Mouse (Mus musculus) midbrain, embryonic 10.5 days (tissue): ENCODE data around the gene Olfr1471. TPM values are rescaled to one million over a fixed set of nuclear protein-coding genes. Genes with fewer than 3 reads are reported as not detected.
"Not testable (repeated sequence)": the region's sequence is repeated elsewhere in the genome, so short reads cannot be mapped to it uniquely, and the experiment has no call there.

Source experiments
- DNase-seq: peaks from one replicate; pipeline ENCODE4 v3.0.0-alpha.2; 2017; ENCODE audit warnings: low spot score
- H3K27ac ChIP-seq: fragments of 300-500 bp; sonication (generic); replicated peaks from 2 replicates; pipeline ENCODE4 v1.5.1; 2016; ENCODE audit warnings: mild to moderate bottlenecking
- H3K27me3 ChIP-seq: fragments of 300-500 bp; sonication (generic); 2 replicates; pipeline ENCODE4 v1.6.1; 2016; ENCODE audit warnings: low read depth, mild to moderate bottlenecking; ENCODE audit not compliant: poor library complexity, severe bottlenecking
- H3K36me3 ChIP-seq: fragments of 300-500 bp; sonication (generic); 2 replicates; pipeline ENCODE4 v1.6.1; 2016; ENCODE audit warnings: mild to moderate bottlenecking, moderate library complexity
- H3K4me1 ChIP-seq: fragments of 300-500 bp; sonication (generic); 2 replicates; pipeline ENCODE4 v1.6.1; 2016
- H3K4me3 ChIP-seq: fragments of 300-500 bp; sonication (generic); 2 replicates; pipeline ENCODE4 v1.5.1; 2016; ENCODE audit warnings: mild to moderate bottlenecking, moderate library complexity
- H3K9me3 ChIP-seq: fragments of 300-500 bp; sonication (generic); replicated peaks from 2 replicates; pipeline ENCODE4 v1.6.1; 2016; ENCODE audit warnings: mild to moderate bottlenecking
- WGBS: fragments of 180-500 bp; shearing (Covaris S2); methylation state at CpG from one replicate; pipeline ENCODE4 v1.1.7; 2016; 5-methylcytosine and 5-hydroxymethylcytosine counted together
- polyA plus RNA-seq: library from polyadenylated mRNA; unstranded; fragments of >200 nt; fragmentation: Nextera tagmentation; extraction: Ambion mirVana; gene quantifications from 2 replicates; pipeline ENCODE4 v1.2.1, GENCODE M21; 2016

Olfr1471 gene
- not detected in 2 replicates for polyA plus RNA-seq

DNA sequence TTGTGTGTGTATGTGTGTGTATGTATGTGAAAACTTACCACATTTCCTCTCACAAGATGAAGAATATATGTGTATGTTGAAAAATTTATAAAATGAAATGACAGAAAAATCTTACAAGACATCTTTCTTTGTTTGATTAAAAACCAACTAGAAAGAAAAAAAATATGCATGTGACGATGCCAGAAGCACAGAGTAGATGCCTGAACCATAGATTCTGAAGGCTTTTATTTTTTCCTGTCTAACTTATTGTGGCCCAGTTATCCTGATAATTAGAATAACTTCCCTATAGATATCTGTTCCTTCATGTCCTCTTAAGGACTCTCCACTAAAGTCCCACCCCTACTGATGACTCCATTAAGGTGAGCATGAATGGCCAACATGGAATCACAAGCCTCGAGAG is at the start of gene Olfr1471:
Olfr1471 (plus strand) TSS at position 301 of the 400 bp plus-strand sequence.
- not testable (repeated sequence) for H3K4me1 ChIP-seq, DNase-seq, H3K27ac ChIP-seq, H3K4me3 ChIP-seq, H3K36me3 ChIP-seq, H3K27me3 ChIP-seq
- peaks cover 19% of the 10 kb centered on the region for H3K9me3 ChIP-seq
- 74% methylated on average over 2 of the region's 2 CpGs for WGBS

DNA sequence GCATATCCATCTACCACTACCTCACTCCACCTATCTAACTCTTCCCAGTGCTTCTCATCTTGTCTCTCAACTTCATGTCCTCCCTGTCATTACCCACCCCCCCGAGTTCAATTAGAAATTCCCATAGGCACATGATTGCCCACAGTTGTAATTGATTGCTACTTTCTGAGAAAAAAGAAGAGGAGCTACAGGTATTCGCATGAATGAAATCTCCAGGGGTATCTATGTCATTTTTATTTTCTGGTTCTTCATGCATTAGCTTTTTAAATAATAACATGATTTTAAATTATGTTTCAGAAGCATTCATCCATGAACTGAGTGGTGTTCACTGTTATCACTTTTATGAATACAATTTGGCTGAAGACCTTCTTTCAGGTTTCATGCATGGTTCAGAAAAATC is 35.7 kb upstream of the Olfr1471 start, which contains the start of gene Olfr1469:
Olfr1469 (plus strand) TSS at position 301 of the 400 bp plus-strand sequence.
- Histone ChIP-seq H3K4me3 (no peak within 1 kb of the TSS), H3K27ac (no peak within 1 kb of the TSS), H3K4me1 (no peaks in the 10 kb centered on the region), H3K27me3 (no peaks in the 10 kb centered on the region), H3K36me3 (no peaks in the 10 kb centered on the region), H3K9me3 (peaks cover 13% of the 10 kb centered on the region)
- DNase-seq: no peak
- WGBS: 94% methylated on average over 2 of the region's 2 CpGs

DNA sequence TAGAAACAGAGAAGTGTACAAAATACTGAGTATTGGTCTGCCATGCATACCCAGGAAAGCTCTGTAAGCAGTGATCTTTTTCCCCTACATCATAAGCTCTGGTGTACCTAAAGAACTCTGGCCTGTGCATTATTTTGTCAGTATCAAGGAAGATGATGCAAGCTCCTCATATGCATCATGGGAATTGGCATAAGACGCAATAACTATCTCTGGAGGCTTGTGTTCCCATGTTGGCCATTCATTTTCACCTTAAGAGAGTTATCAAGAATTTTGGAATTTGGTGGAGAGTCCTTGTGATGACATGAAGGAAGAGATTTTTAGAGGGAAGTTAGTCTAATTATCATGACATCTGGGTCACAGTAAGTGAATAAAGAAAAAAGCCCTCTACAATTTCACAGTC is 12.8 kb downstream of the Olfr1471 start, which contains the start of gene Olfr1472:
Olfr1472 (minus strand) TSS at position 101 of the 400 bp plus-strand sequence.
- 82% methylated on average over 1 of the region's 1 CpGs for WGBS
- H3K36me3 ChIP-seq: no peaks in the 10 kb centered on the region
- no peaks in the 10 kb centered on the region for H3K4me1 ChIP-seq
- H3K27ac ChIP-seq: no peak within 1 kb of the TSS
- H3K27me3 ChIP-seq: no peaks in the 10 kb centered on the region
- H3K4me3 ChIP-seq: no peak within 1 kb of the TSS
- peaks cover 39% of the 10 kb centered on the region for H3K9me3 ChIP-seq
- DNase-seq: no peak

DNA sequence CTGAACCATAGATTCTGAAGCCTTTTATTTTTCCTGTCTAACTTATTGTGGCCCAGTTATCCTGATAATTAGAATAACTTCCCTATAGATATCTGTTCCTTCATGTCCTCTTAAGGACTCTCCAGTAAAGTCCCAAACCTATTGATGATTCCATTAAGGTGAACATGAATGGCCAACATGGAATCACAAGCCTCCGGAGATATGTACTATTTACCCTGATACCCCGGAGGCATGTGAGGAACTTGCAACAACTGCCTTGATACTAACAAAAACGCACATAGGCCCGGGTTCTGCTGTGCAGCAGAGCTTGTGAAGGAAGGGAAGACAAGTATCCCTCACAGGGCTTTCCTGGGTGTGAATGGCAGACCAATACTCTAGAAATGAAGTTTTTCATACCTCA is 26.1 kb downstream of the Olfr1471 start, which contains the start of gene Olfr1474:
Olfr1474 (plus strand) TSS at position 301 of the 400 bp plus-strand sequence.
- 82% methylated on average over 4 of the region's 4 CpGs for WGBS
- not testable (repeated sequence) for H3K27me3 ChIP-seq, H3K4me1 ChIP-seq

DNA sequence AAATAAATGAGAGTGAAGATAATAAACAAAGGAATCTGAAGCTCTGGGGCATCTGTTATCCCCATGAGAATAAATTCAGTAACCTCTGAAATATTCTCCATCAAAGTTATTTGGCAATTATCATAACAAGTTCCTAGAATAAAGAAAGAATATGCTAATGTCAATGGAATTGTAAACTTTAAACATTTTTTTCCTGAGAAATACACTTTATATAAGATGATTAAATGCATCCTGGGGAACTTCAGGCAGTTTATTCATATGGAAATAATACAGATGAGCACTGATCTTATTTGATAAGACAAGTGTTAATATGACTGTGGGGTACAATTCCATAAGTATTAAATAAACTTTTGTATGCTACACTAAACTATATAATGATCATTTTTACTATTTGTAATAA is 36.9 kb downstream of the Olfr1471 start, which contains the start of gene Olfr1475:
Olfr1475 (minus strand) TSS at position 101 of the 400 bp plus-strand sequence.
- Histone ChIP-seq H3K27ac (no peak within 1 kb of the TSS), H3K4me3 (no peak within 1 kb of the TSS), H3K27me3 (no peaks in the 10 kb centered on the region), H3K9me3 (0 out of 2 replicates have a peak, but pooled peaks cover under 1% of the 10 kb centered on the region), H3K36me3 (no peaks in the 10 kb centered on the region), H3K4me1 (no peaks in the 10 kb centered on the region)
- DNase-seq: no peak

More for the DNA sequence above, 26.1 kb downstream of the Olfr1471 start, which contains the start of gene Olfr1474:
- not testable (repeated sequence) for DNase-seq, H3K9me3 ChIP-seq, H3K4me3 ChIP-seq, H3K27ac ChIP-seq, H3K36me3 ChIP-seq

DNA sequence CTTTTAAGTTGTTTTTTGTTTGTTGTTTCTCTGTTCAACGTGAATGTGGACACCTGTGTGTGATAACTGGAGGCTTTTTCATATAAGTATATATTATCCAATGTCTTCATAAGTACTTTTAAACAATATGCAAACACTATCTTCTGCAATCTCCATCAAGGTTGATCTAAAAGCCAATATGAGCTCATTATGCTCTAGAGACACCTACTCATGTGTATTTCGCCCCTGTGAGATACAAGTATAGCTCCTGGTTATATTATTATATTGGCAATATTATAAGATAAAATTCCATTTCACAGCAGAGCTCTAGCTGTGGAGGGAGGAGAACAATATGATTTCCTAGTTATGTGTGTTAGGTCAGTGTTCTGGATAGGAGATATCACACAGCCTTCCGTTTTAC is 57.0 kb downstream of the Olfr1471 start, which contains the start of gene Olfr1477:
Olfr1477 (plus strand) TSS at position 301 of the 400 bp plus-strand sequence.
- no peaks in the 10 kb centered on the region for H3K4me1 ChIP-seq
- no peak for DNase-seq
- peaks cover 27% of the 10 kb centered on the region for H3K9me3 ChIP-seq
- WGBS: 82% methylated on average over 3 of the region's 3 CpGs
- H3K4me3 ChIP-seq: no peak within 1 kb of the TSS
- no peak within 1 kb of the TSS for H3K27ac ChIP-seq
- no peaks in the 10 kb centered on the region for H3K36me3 ChIP-seq
- H3K27me3 ChIP-seq: no peaks in the 10 kb centered on the region

Other genes with a start within 250 kb of the Olfr1471 start
- gene Olfr1463, start 212.1 kb upstream of the Olfr1471 start, polyA plus RNA-seq: not detected in 2 replicates
- gene Olfr1465, start 127.9 kb upstream of the Olfr1471 start, polyA plus RNA-seq: not detected in 2 replicates
- gene Olfr1466, start 104.5 kb upstream of the Olfr1471 start, polyA plus RNA-seq: not detected in 2 replicates
- not detected in 2 replicates for gene Olfr1467, start 81.2 kb upstream of the Olfr1471 start, polyA plus RNA-seq
- not detected in 2 replicates for gene Olfr1469, start 35.6 kb upstream of the Olfr1471 start, polyA plus RNA-seq
- not detected in 2 replicates for gene Olfr1472, start 12.7 kb downstream of the Olfr1471 start, polyA plus RNA-seq
- gene Olfr1474, start 26.2 kb downstream of the Olfr1471 start, polyA plus RNA-seq: not detected in 2 replicates
- gene Olfr1475, start 36.8 kb downstream of the Olfr1471 start, polyA plus RNA-seq: not detected in 2 replicates
- gene Olfr1477, start 57.1 kb downstream of the Olfr1471 start, polyA plus RNA-seq: not detected in 2 replicates
- gene Olfr1480, start 84.5 kb downstream of the Olfr1471 start, polyA plus RNA-seq: not detected in 2 replicates
- gene Olfr1484, start 140.1 kb downstream of the Olfr1471 start, polyA plus RNA-seq: not detected in 2 replicates
- gene Olfr1487, start 174.0 kb downstream of the Olfr1471 start, polyA plus RNA-seq: not detected in 2 replicates
- gene Olfr1489, start 188.2 kb downstream of the Olfr1471 start, polyA plus RNA-seq: not detected in 2 replicates
- gene Olfr1490, start 207.7 kb downstream of the Olfr1471 start, polyA plus RNA-seq: not detected in 2 replicates